Mouse (Mus musculus): ENCODE data around the gene Fem1b. TPM values are rescaled to one million over a fixed set of nuclear protein-coding genes. Genes with fewer than 3 reads are reported as not detected.
A peak's percentile ranks its signal among the peaks of the same experiment; 100 is the strongest.
"Not testable (repeated sequence)": the region's sequence is repeated elsewhere in the genome, so short reads cannot be mapped to it uniquely, and the experiment has no call there.

Fem1b gene
- 100 to 1,000 TPM; 112 TPM for total RNA-seq (2021)
- long read RNA-seq, experiment 1, full-length matches to known transcripts: 32 of 49 reads
- long read RNA-seq, experiment 1, partial matches to known transcripts: 0 of 49 reads
- long read RNA-seq, experiment 1, other reads (novel, unspliced or antisense): 17 of 49 reads
- long read RNA-seq, experiment 2, full-length matches to known transcripts: 22 of 36 reads
- long read RNA-seq, experiment 2, partial matches to known transcripts: 0 of 36 reads
- long read RNA-seq, experiment 2, other reads (novel, unspliced or antisense): 14 of 36 reads

GRCm38 (mm10) chr9:62811516-62812121, at the start of gene Fem1b:
Gene Fem1b, minus strand, starts transcription at chr9:62811934.
- intact Hi-C loops (cut with DNase I): no loop called here
- DNase-seq (ENCODE audit: low spot score in 2 of 2): peak; percentile 88 to 92

GRCm38 (mm10) chr9:62860866-62861265, 49.1 kb upstream of the Fem1b start:
- intact Hi-C loops (cut with DNase I): no loop called here

GRCm38 (mm10) chr9:62860102-62860501, 48.4 kb upstream of the Fem1b start:
- intact Hi-C loops (cut with DNase I); DNase-seq (ENCODE audit: low spot score in 2 of 2): not testable (repeated sequence)

More at GRCm38 (mm10) chr9:62860866-62861265, 49.1 kb upstream of the Fem1b start:
- no peak for DNase-seq (ENCODE audit: low spot score in 2 of 2)

GRCm38 (mm10) chr9:62858266-62859019, 46.7 kb upstream of the Fem1b start:
- intact Hi-C loops (cut with DNase I): no loop called here

GRCm38 (mm10) chr9:62857719-62858261, 46.1 kb upstream of the Fem1b start, which contains the start of gene Calml4:
Gene Calml4, plus strand, starts transcription at chr9:62858080.
- no peak for DNase-seq (ENCODE audit: low spot score in 2 of 2)
- intact Hi-C loops (cut with DNase I): no loop called here

More at GRCm38 (mm10) chr9:62858266-62859019, 46.7 kb upstream of the Fem1b start:
- no peak for DNase-seq (ENCODE audit: low spot score in 2 of 2)

GRCm38 (mm10) chr9:62857216-62857615, 45.5 kb upstream of the Fem1b start:
- intact Hi-C loops (cut with DNase I): no loop called here
- DNase-seq (ENCODE audit: low spot score in 2 of 2): no peak

- intact Hi-C loops (cut with DNase I): no loop called here
- DNase-seq (ENCODE audit: low spot score in 2 of 2): no peak
These were observed 42.7 kb upstream of the Fem1b start for GRCm38 (mm10) chr9:62854483-62854882.

GRCm38 (mm10) chr9:62851571-62851970, 39.8 kb upstream of the Fem1b start:
- intact Hi-C loops (cut with DNase I): no loop called here
- no peak for DNase-seq (ENCODE audit: low spot score in 2 of 2)

GRCm38 (mm10) chr9:62848641-62849040, 36.9 kb upstream of the Fem1b start:
- DNase-seq (ENCODE audit: low spot score in 2 of 2): no peak
- intact Hi-C loops (cut with DNase I): loop anchor here (5.0 kb wide), 1 partner anchor 129 kb away; no protein-coding TSS in a partner anchor

GRCm38 (mm10) chr9:62847694-62848093, 36.0 kb upstream of the Fem1b start:
- intact Hi-C loops (cut with DNase I): loop anchor here (1.0 to 5.0 kb wide), 2 partner anchors 130 to 277 kb away; no protein-coding TSS in a partner anchor
- DNase-seq (ENCODE audit: low spot score in 2 of 2): peak; percentile 88 to 89

GRCm38 (mm10) chr9:62844461-62844860, 32.7 kb upstream of the Fem1b start:
- DNase-seq (ENCODE audit: low spot score in 2 of 2): no peak
- intact Hi-C loops (cut with DNase I): no loop called here

GRCm38 (mm10) chr9:62843356-62844024, 31.8 kb upstream of the Fem1b start:
- intact Hi-C loops (cut with DNase I): no loop called here
- DNase-seq (ENCODE audit: low spot score in 2 of 2): no peak

GRCm38 (mm10) chr9:62839172-62839770, 27.5 kb upstream of the Fem1b start:
- intact Hi-C loops (cut with DNase I): no loop called here
- DNase-seq (ENCODE audit: low spot score in 2 of 2): no peak

- peak; percentile 51 to 62 for DNase-seq (ENCODE audit: low spot score in 2 of 2)
- intact Hi-C loops (cut with DNase I): no loop called here
These were observed 26.9 kb upstream of the Fem1b start, which contains the start of gene Cln6 for GRCm38 (mm10) chr9:62838506-62839171. Gene Cln6, plus strand, starts transcription at chr9:62838785.

- intact Hi-C loops (cut with DNase I): no loop called here
- no peak for DNase-seq (ENCODE audit: low spot score in 2 of 2)
These were observed 26.4 kb upstream of the Fem1b start for GRCm38 (mm10) chr9:62838146-62838505.

GRCm38 (mm10) chr9:62837611-62838010, 25.9 kb upstream of the Fem1b start:
- intact Hi-C loops (cut with DNase I): no loop called here
- no peak for DNase-seq (ENCODE audit: low spot score in 2 of 2)

- intact Hi-C loops (cut with DNase I): no loop called here
- no peak for DNase-seq (ENCODE audit: low spot score in 2 of 2)
These were observed 24.1 kb upstream of the Fem1b start for GRCm38 (mm10) chr9:62835705-62836446.

GRCm38 (mm10) chr9:62834906-62835305, 23.2 kb upstream of the Fem1b start:
- intact Hi-C loops (cut with DNase I): no loop called here
- DNase-seq (ENCODE audit: low spot score in 2 of 2): no peak

All from left cerebral cortex, postnatal 14 days (tissue).